10 mouse cellular contexts compared by ENCODE assay signal in genomic region chr9:122084636-122085035, GRCm38 (mm10). TPM values are rescaled to one million over a fixed set of nuclear protein-coding genes. Genes with fewer than 3 reads are reported as not detected.
A peak's percentile ranks its signal among the peaks of the same experiment; 100 is the strongest.
DNase-seq lines count a peak whose midpoint lies in the region; ATAC-seq and TF ChIP-seq lines count a peak whose summit lies in the region.
"Had no signal": no experiment of that assay in that cellular context is flagged by ENCODE, and none has a peak within 500 bp of the region (broad histone marks: within the 10 kb centered on the region; RNA-seq: fewer than 3 reads in every experiment).

No protein-coding gene starts in this region.

- H3K27ac ChIP-seq in heart, embryonic 16.5 days (ENCODE audit: low read length) = peak overlapping the region; percentile 86
- H3K27ac ChIP-seq in lung, postnatal 0 days (ENCODE audit: low read length) = peak overlapping the region; percentile 85
- H3K27ac ChIP-seq in hindbrain, embryonic 16.5 days (ENCODE audit: low read depth, low read length) = peak overlapping the region; percentile 51; the same call in 1 of the 2 replicates
- H3K27ac ChIP-seq in olfactory bulb, adult 2 months (ENCODE audit: insufficient read depth, low read depth, low read length) = 0 out of 2 replicates have a peak overlapping the region, but pooled peaks have one; percentile 2
- H3K27ac ChIP-seq: midbrain, embryonic 10.5 days had no signal

- intact Hi-C loops in heart, postnatal 14 days (cut with DNase I) = loop anchor here (2.0 kb wide), 1 partner anchor 62 kb away; no protein-coding TSS in a partner anchor

- no peak overlapping the region for H3K4me3 ChIP-seq in heart, embryonic 16.5 days (ENCODE audit: low read length)
- H3K4me3 ChIP-seq in lung, postnatal 0 days (ENCODE audit: low read depth, low read length) = no peak overlapping the region
- no peak overlapping the region for H3K4me3 ChIP-seq in lung, adult 2 months (replicated peaks; ENCODE audit: extremely low read depth, low read depth, low read length)
- no peak overlapping the region for H3K4me3 ChIP-seq in hindbrain, embryonic 16.5 days (ENCODE audit: low read length)
- no peak overlapping the region for H3K4me3 ChIP-seq in olfactory bulb, adult 2 months (ENCODE audit: insufficient read depth, low read depth, low read length)
- H3K4me3 ChIP-seq: midbrain, embryonic 10.5 days had no signal

- H3K9ac ChIP-seq in heart, embryonic 16.5 days (ENCODE audit: low read length) = no peak overlapping the region
- H3K9ac ChIP-seq in lung, postnatal 0 days (replicated peaks; ENCODE audit: low read depth) = no peak overlapping the region
- H3K9ac ChIP-seq in hindbrain, embryonic 16.5 days (ENCODE audit: low read depth, low read length) = no peak overlapping the region

- 62% methylated on average over 4 of the region's 4 CpGs for WGBS in heart, embryonic 16.5 days
- 38% methylated on average over 4 of the region's 4 CpGs for WGBS in lung, postnatal 0 days
- WGBS in lung, adult 2 months = 33% methylated on average over 4 of the region's 4 CpGs
- 63% methylated on average over 4 of the region's 4 CpGs for WGBS in hindbrain, embryonic 16.5 days
- WGBS in olfactory bulb, adult 2 months = 64% methylated on average over 4 of the region's 4 CpGs

- no peaks in the 10 kb centered on the region for H3K27me3 ChIP-seq in heart, embryonic 16.5 days (ENCODE audit: control insufficient read depth, insufficient read depth, low read length)
- no peaks in the 10 kb centered on the region for H3K27me3 ChIP-seq in lung, postnatal 0 days (replicated peaks; ENCODE audit: insufficient read depth, low read length)
- H3K27me3 ChIP-seq in hindbrain, embryonic 16.5 days (replicated peaks; ENCODE audit: control insufficient read depth, insufficient read depth, low read length) = no peaks in the 10 kb centered on the region

- H3K9me3 ChIP-seq in heart, embryonic 16.5 days (replicated peaks; ENCODE audit: control insufficient read depth, low read length) = no peaks in the 10 kb centered on the region
- H3K9me3 ChIP-seq in lung, postnatal 0 days (ENCODE audit: low read length) = no peaks in the 10 kb centered on the region
- no peaks in the 10 kb centered on the region for H3K9me3 ChIP-seq in hindbrain, embryonic 16.5 days (ENCODE audit: control insufficient read depth, low read length)
- H3K9me3 ChIP-seq: midbrain, embryonic 10.5 days had no signal

- no peak for TF ChIP-seq POLR2A in lung, adult 2 months (IDR thresholded peaks at IDR 0.05; ENCODE audit: borderline replicate concordance, extremely low read depth, low read depth, low read length)
- TF ChIP-seq POLR2A in olfactory bulb, adult 2 months (IDR thresholded peaks at IDR 0.05; ENCODE audit: insufficient read depth, low read depth, low read length) = no peak

- DNase-seq in heart, postnatal 14 days = no peak
- no peak for DNase-seq in lung, postnatal 0 days (ENCODE audit: low spot score)
- DNase-seq in lung, adult 2 months = no peak
- DNase-seq in c-Kit-positive CD71-positive TER-119-positive erythroid progenitor cells, embryonic 14.5 days (ENCODE audit: low spot score) = no peak
- no peak for DNase-seq in MN1 (ENCODE audit: low spot score)
- DNase-seq: cerebellum, adult 11 months had no signal

- peaks cover 16% of the 10 kb centered on the region for H3K4me1 ChIP-seq in heart, embryonic 16.5 days (ENCODE audit: control insufficient read depth, insufficient read depth, low read length)
- peaks cover 31% of the 10 kb centered on the region; the same call in 1 of the 2 replicates for H3K4me1 ChIP-seq in lung, postnatal 0 days (ENCODE audit: insufficient read depth, low read depth, low read length)
- peaks cover 24% of the 10 kb centered on the region for H3K4me1 ChIP-seq in lung, adult 2 months (ENCODE audit: control insufficient read depth, insufficient read depth, low read length)
- no peaks in the 10 kb centered on the region for H3K4me1 ChIP-seq in hindbrain, embryonic 16.5 days (ENCODE audit: control insufficient read depth, insufficient read depth, low read depth, low read length)
- no peaks in the 10 kb centered on the region for H3K4me1 ChIP-seq in olfactory bulb, adult 2 months (ENCODE audit: control insufficient read depth, insufficient read depth, low read length)

- ATAC-seq in heart, embryonic 16.5 days (replicated peaks; ENCODE audit: extremely low read depth, insufficient read depth, low FRiP score) = no peak
- no peak for ATAC-seq in lung, postnatal 0 days
- ATAC-seq in hindbrain, embryonic 16.5 days = no peak

- no peaks in the 10 kb centered on the region for H3K36me3 ChIP-seq in heart, embryonic 16.5 days (ENCODE audit: control insufficient read depth, insufficient read depth)
- no peaks in the 10 kb centered on the region for H3K36me3 ChIP-seq in lung, postnatal 0 days (ENCODE audit: insufficient read depth, low read length)
- H3K36me3 ChIP-seq in hindbrain, embryonic 16.5 days (ENCODE audit: control insufficient read depth, insufficient read depth, low read length) = no peaks in the 10 kb centered on the region
- H3K36me3 ChIP-seq: midbrain, embryonic 10.5 days had no signal

- no peak overlapping the region for H3K4me2 ChIP-seq in heart, embryonic 16.5 days (ENCODE audit: low read depth, low read length)
- H3K4me2 ChIP-seq in lung, postnatal 0 days (replicated peaks; ENCODE audit: low read depth, low read length) = no peak overlapping the region; the same call in 1 of the 2 replicates
- H3K4me2 ChIP-seq in hindbrain, embryonic 16.5 days (ENCODE audit: low read length) = no peak overlapping the region

- TF ChIP-seq EP300 in lung, postnatal 0 days (IDR thresholded peaks at IDR 0.05) = no peak

- TF ChIP-seq CTCF in lung, postnatal 0 days (IDR thresholded peaks at IDR 0.05) = no peak
- no peak for TF ChIP-seq CTCF in lung, adult 2 months (IDR thresholded peaks at IDR 0.05; ENCODE audit: insufficient read depth, low read length)
- no peak for TF ChIP-seq CTCF in olfactory bulb, adult 2 months (IDR thresholded peaks at IDR 0.05; ENCODE audit: insufficient read depth, low read depth, low read length)

RNA-seq across cellular contexts. Expression of gene Snrk, which starts 32.4 kb away (rescaled TPM):
- polyA plus RNA-seq in heart, embryonic 16.5 days (2015; fragmentation: Nextera tagmentation; extraction: Ambion mirVana) = 59.1 and 61.7 TPM in 2 replicates
- total RNA-seq in heart, postnatal 14 days (2021) = 100 to 1,000 TPM; 173 to 206 TPM
- 93.6 and 100 TPM in 2 replicates for polyA plus RNA-seq in lung, postnatal 0 days (2015; fragmentation: Nextera tagmentation; extraction: Ambion mirVana)
- polyA plus RNA-seq in lung, adult 2 months (2012; rRNA removed) = 107 and 129 TPM in 2 replicates
- polyA plus RNA-seq in hindbrain, embryonic 16.5 days (2015; fragmentation: Nextera tagmentation; extraction: Ambion mirVana) = 75.8 and 89.4 TPM in 2 replicates
- polyA plus RNA-seq in olfactory bulb, adult 2 months (2012; ENCODE audit: insufficient read depth, insufficient read length, low replicate concordance, missing spikeins) = 1,073 TPM in 1 of 2 replicates, not detected in the other

Comparison
In these comparisons a context has a peak if more than half of its experiments do, and no peak if none do; other contexts are left out.
1. H3K27ac ChIP-seq: peak in every context shown above with its lines; median percentile 86 in heart, embryonic 16.5 days; 85 in lung, postnatal 0 days; 51 in hindbrain, embryonic 16.5 days; 2 in olfactory bulb, adult 2 months.